Mouse (Mus musculus) stomach, postnatal 0 days (tissue): ENCODE data around the gene Pdhx.

Experiments used
- CTCF ChIP-seq: IDR thresholded peaks from 2 replicates; pipeline ENCODE4 v1.5.1; 2016; ENCODE audit warnings: antibody characterized with exemption, low read depth, mild to moderate bottlenecking, moderate library complexity
- EP300 ChIP-seq: optimal IDR thresholded peaks from 2 replicates; pipeline ENCODE3; 2016; ENCODE audit warnings: antibody characterized with exemption

DNA sequence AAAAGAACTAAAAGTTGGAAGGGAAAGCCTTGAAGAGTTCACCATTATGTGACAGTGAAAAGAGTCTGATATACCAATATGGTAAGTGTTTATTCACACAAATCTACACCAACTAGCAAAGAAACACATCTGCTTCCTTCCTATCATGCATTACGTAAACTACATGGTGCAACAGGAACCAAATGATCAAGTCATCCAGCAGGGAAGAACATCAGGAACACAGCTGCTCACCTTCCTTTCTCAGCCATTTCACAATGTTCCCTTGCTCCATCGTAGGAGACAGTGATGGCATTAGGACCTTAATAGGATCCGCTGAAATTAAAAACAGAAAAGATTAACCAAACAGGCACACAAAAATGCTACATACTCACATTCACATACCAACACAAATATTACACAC lies 15.0 kb downstream of the Pdhx start:
- no peak for TF ChIP-seq CTCF
- TF ChIP-seq EP300, result no peak
